31 mouse cellular contexts compared by ENCODE assay signal in genomic region chrX:99993434-99993833, GRCm38 (mm10). TPM values are rescaled to one million over a fixed set of nuclear protein-coding genes. Genes with fewer than 3 reads are reported as not detected.
"Had no signal": no experiment of that assay in that cellular context is flagged by ENCODE, and none has a peak within 500 bp of the region (broad histone marks: within the 10 kb centered on the region; RNA-seq: fewer than 3 reads in every experiment).

No protein-coding gene starts in this region.

- H3K27ac ChIP-seq: limb, embryonic 10.5 days; limb, embryonic 12.5 days; limb, embryonic 13.5 days; limb, embryonic 15.5 days; liver, embryonic 12.5 days; liver, embryonic 13.5 days; liver, embryonic 14.5 days; liver, embryonic 15.5 days; lung, embryonic 15.5 days; macrophage; midbrain, embryonic 10.5 days; midbrain, embryonic 12.5 days; midbrain, embryonic 13.5 days; midbrain, embryonic 15.5 days; neural tube, embryonic 12.5 days had no signal

- ATAC-seq: liver, embryonic 12.5 days; liver, postnatal 0 days; lung, postnatal 0 days; midbrain, embryonic 13.5 days; midbrain, embryonic 15.5 days; midbrain, embryonic 16.5 days had no signal

- H3K4me1 ChIP-seq: limb, embryonic 10.5 days; limb, embryonic 12.5 days; limb, embryonic 13.5 days; limb, embryonic 15.5 days; liver, embryonic 12.5 days; liver, embryonic 13.5 days; liver, embryonic 15.5 days; lung, embryonic 15.5 days; megakaryocyte, embryonic 14.5 days; midbrain, embryonic 10.5 days; midbrain, embryonic 12.5 days; midbrain, embryonic 13.5 days; midbrain, embryonic 15.5 days; neural tube, embryonic 12.5 days had no signal

- H3K4me3 ChIP-seq: limb, embryonic 10.5 days; limb, embryonic 12.5 days; limb, embryonic 13.5 days; limb, embryonic 15.5 days; liver, embryonic 12.5 days; liver, embryonic 13.5 days; liver, embryonic 15.5 days; lung, embryonic 15.5 days; megakaryocyte, embryonic 14.5 days; midbrain, embryonic 10.5 days; midbrain, embryonic 12.5 days; midbrain, embryonic 13.5 days; midbrain, embryonic 15.5 days; myocyte; neural tube, embryonic 12.5 days had no signal

- H3K36me3 ChIP-seq: limb, embryonic 10.5 days; limb, embryonic 12.5 days; limb, embryonic 13.5 days; limb, embryonic 15.5 days; liver, embryonic 12.5 days; liver, embryonic 13.5 days; liver, embryonic 15.5 days; lung, embryonic 15.5 days; midbrain, embryonic 10.5 days; midbrain, embryonic 12.5 days; midbrain, embryonic 13.5 days; midbrain, embryonic 15.5 days; neural tube, embryonic 12.5 days had no signal

- H3K9ac ChIP-seq: limb, embryonic 12.5 days; limb, embryonic 13.5 days; limb, embryonic 15.5 days; liver, embryonic 12.5 days; liver, embryonic 13.5 days; liver, embryonic 14.5 days; liver, embryonic 15.5 days; liver, postnatal 0 days; lung, embryonic 14.5 days; lung, embryonic 15.5 days; midbrain, embryonic 12.5 days; midbrain, embryonic 13.5 days; midbrain, embryonic 15.5 days; neural tube, embryonic 12.5 days had no signal

- DNase-seq: left cerebral cortex, postnatal 4 days; liver; liver, embryonic 13.5 days; liver, postnatal 0 days; lung, adult 18-20 months; lung, adult 2 months; lung, embryonic 14.5 days; lung, postnatal 10 days; lung, postnatal 14 days; lung, postnatal 36 days; lung, postnatal 4 days; midbrain, embryonic 14.5 days had no signal

- H3K9me3 ChIP-seq: limb, embryonic 10.5 days; limb, embryonic 12.5 days; limb, embryonic 13.5 days; limb, embryonic 15.5 days; liver, embryonic 12.5 days; liver, embryonic 13.5 days; liver, embryonic 15.5 days; lung, embryonic 15.5 days; megakaryocyte, embryonic 14.5 days; midbrain, embryonic 10.5 days; midbrain, embryonic 12.5 days; midbrain, embryonic 13.5 days; midbrain, embryonic 15.5 days; neural tube, embryonic 12.5 days had no signal

- H3K27me3 ChIP-seq: limb, embryonic 15.5 days; liver, embryonic 13.5 days; liver, embryonic 15.5 days; lung, embryonic 15.5 days; midbrain, embryonic 13.5 days; midbrain, embryonic 15.5 days; neural tube, embryonic 12.5 days had no signal

RNA-seq across cellular contexts. Expression of gene Eda, which starts 18.0 kb away (rescaled TPM):
- total RNA-seq: monocyte, adult 5-6 weeks had no signal
- polyA plus RNA-seq: macrophage had no signal
